Mouse (Mus musculus) gastrocnemius, adult 8-10 months (tissue): ENCODE measurements at regions not wholly inside any gene's neighbourhood (a gene's known extent, or its start where the extent isn't known, plus 50 kb on each side); places are given as distances from the start of the nearest gene placed in this dataset.

Source experiments
- DNase-seq, 2 experiments: peaks; one replicate each; pipeline ENCODE4 v3.0.0; 2022; ENCODE audit warnings: low spot score in 2 of 2

DNA sequence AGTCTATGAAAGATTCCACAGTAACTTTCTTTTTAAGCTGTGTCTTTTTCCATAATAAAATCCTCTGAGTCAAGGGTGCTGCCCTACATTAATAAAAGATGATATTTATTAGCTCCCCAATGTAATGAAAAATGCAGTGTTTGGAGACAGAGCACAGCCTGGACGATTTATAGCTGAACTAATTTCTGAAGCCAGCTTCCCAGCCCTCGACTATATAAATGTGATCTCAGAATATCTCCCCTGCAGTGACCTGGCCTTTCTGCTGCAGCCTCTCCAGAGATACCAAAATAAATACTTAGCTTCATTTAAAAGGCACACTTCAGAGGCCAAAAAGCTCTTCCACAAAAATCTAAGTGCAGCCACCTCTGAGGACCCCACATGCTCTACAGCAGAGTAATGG lies 534.7 kb downstream of the Zfp619 start:
- DNase-seq, result no peak

GRCm38 (mm10) chr7:40058836-40059235 lies 541.3 kb downstream of the Zfp619 start:
- DNase-seq, result no peak

- DNase-seq, result no peak
These were observed 547.1 kb downstream of the Zfp619 start for GRCm38 (mm10) chr7:40064631-40065030.

DNA sequence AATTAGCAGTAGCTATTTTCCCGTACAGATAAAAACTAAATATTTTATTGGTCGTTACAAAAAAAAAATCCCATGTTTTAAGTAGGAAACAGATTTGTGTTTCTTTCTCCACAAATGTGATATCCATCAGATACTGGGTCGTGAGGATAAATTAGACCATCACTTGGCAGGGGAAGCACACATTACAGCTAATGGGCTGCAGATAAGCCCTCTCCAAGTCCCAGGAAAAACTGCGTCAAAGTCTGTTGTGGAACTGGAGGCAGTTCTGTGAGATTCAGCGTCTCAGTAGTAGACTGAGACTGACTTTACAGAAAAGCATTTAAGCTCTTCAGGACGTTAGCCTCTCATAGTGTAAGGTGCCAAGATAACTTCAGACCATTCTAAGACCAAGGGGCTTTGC lies 548.0 kb downstream of the Zfp619 start:
- no peak for DNase-seq

- no peak for DNase-seq
These were observed 549.8 kb downstream of the Zfp619 start for GRCm38 (mm10) chr7:40067378-40067777.

GRCm38 (mm10) chr7:40071313-40071712 lies 553.7 kb downstream of the Zfp619 start:
- DNase-seq, result no peak

GRCm38 (mm10) chr7:40072478-40072877 lies 554.9 kb downstream of the Zfp619 start:
- no peak for DNase-seq

GRCm38 (mm10) chr7:40086236-40086635 lies 568.7 kb downstream of the Zfp619 start:
- DNase-seq, result no peak

- no peak for DNase-seq
These were observed 579.5 kb downstream of the Zfp619 start for GRCm38 (mm10) chr7:40097094-40097493.

- no peak for DNase-seq
These were observed 585.7 kb downstream of the Zfp619 start for GRCm38 (mm10) chr7:40103057-40103945.

- no peak for DNase-seq
These were observed 625.3 kb downstream of the Zfp619 start for GRCm38 (mm10) chr7:40142906-40143305.

- no peak for DNase-seq
These were observed 626.9 kb downstream of the Zfp619 start for GRCm38 (mm10) chr7:40144431-40144830.

GRCm38 (mm10) chr7:40177570-40177969 lies 660.0 kb downstream of the Zfp619 start:
- no peak for DNase-seq

GRCm38 (mm10) chr7:40195366-40195765 lies 677.8 kb downstream of the Zfp619 start:
- no peak for DNase-seq

- DNase-seq, result no peak
These were observed 685.0 kb downstream of the Zfp619 start for GRCm38 (mm10) chr7:40202615-40203014.

- no peak for DNase-seq
These were observed 686.2 kb upstream of the Vstm2b start for GRCm38 (mm10) chr7:40211956-40212355.

DNA sequence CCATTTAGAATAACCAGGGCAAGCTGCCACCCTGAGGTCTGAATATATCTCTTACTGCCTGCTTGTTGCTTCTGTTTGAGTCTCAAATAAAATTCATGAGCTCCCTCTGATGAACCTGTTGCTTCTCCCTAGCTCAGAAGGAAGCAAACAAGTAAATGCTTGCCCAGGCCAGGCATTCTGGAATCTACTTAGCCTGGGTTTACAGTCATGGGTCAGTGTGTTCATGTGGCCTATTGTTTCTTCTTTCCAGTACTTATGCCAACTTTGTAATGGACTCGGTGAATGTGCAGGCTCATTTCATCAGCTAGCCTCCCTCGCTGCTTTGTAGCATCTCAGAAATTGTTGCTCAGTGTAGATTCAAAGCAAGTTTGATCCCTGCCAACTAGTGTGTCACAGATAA lies 685.6 kb upstream of the Vstm2b start:
- DNase-seq, result no peak

DNA sequence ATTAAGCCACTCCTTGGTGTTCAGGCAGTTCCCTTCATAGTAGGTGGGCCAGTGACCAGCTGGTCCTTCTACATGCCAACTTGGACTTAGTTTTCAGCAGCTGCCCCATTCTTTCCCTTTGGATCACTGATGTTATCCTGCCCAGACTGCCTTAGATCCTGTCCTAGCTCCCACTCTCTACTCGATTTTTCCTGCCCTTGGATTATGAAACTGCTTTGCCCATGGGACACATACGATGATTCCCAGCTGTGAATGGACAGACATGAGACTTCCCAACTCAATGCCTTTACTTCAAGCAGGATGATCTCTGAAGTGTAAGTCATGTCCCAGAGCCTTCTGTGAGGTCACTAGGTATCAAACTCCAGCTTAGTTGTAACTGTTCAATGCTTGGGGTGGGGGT lies 684.5 kb upstream of the Vstm2b start:
- peak in 1 of 2 experiments; percentile 4 for DNase-seq

- no peak for DNase-seq
These were observed 683.7 kb upstream of the Vstm2b start for GRCm38 (mm10) chr7:40214395-40214794.

- DNase-seq, result no peak
These were observed 682.9 kb upstream of the Vstm2b start for GRCm38 (mm10) chr7:40215271-40215670.

DNA sequence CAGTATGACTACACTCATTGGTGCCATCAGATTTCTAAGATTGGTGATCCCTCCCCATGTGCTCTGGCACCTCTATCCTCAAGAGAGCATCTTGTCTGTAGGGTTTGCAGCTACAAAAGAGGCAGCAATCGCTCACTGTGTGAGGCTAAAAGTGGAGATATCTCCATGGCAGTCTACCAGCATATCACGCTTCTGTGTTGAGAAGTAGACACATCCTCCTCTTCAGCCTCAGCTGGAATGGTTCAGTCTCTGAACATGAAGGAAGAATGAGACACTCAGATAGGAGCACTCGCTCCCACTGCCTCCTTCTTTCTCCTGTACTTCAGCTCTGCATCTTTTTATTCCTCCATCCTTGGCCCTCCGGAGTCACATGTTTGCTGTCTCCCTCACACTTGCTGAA lies 677.6 kb upstream of the Vstm2b start:
- no peak for DNase-seq

DNA sequence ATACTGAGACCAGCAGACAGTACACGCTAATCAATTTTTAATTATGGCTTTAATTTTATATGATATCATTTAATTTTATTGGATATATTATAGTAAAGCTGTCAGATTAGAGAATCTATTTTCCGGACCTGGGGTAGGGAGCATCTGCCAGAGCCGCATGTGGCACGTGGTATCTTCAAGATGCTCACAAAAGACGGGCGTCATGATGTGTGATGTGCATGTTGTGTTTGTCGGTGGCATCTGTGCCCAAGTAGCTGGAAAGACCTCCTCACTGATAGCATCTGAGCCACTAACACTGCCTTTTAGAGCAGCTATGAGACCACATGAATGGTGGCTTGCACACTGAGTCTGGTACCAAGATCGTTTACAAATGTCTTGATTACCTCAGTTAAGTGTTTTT lies 652.9 kb upstream of the Vstm2b start:
- no peak for DNase-seq

GRCm38 (mm10) chr7:40248521-40248920 lies 649.6 kb upstream of the Vstm2b start:
- DNase-seq, result no peak
